Mouse (Mus musculus): Measurements from ENCODE around the gene Cd164l2. TPM values are rescaled to one million over a fixed set of nuclear protein-coding genes. Genes with fewer than 3 reads are reported as not detected.

Gene Cd164l2
- polyA plus RNA-seq, 1 experiment, result 0.22 TPM

DNA sequence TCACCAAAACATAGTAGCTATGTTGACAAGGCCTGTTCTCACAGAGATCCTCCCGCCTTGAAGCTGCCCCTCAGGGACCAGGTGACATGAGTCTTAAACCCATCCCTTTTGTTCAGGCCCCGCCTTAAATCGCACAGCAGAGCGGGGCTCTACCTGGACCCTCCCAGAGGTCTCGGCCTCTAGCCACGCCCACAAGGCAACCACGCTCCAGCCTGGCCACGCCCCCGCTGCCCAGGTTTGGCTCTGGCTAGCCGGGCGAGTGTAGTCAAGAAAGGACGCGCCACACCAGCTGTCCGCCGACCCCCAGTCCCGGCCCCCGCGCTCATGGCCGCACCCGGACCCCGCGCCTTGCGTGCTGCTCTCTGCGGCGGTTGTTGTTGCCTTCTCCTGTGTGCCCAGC lies 8.7 kb downstream of the Cd164l2 start:
- no peaks in the 10 kb centered on the region for H3K36me3 ChIP-seq (ENCODE audit: control insufficient read depth, insufficient read depth)
- no peak overlapping the region for H3ac ChIP-seq (ENCODE audit: control insufficient read depth, insufficient read length)
- peaks cover 39% of the 10 kb centered on the region for H3K27me3 ChIP-seq (ENCODE audit: control insufficient read depth, insufficient read depth, insufficient read length)
- H3K79me2 ChIP-seq (ENCODE audit: control insufficient read depth, insufficient read depth), result no peaks in the 10 kb centered on the region
- no peak overlapping the region for H3K4me2 ChIP-seq (ENCODE audit: low read depth)
- no peak overlapping the region for H3K4me3 ChIP-seq
- TF ChIP-seq MAX (IDR thresholded peaks at IDR 0.05; ENCODE audit: low read depth) (no peak), MYOG (IDR thresholded peaks at IDR 0.05; ENCODE audit: control insufficient read depth in 1 of 3, insufficient read depth in 1 of 3, insufficient read length in 2 of 3, low read depth in 2 of 3) (no peak), E2F4 (IDR thresholded peaks at IDR 0.05; ENCODE audit: insufficient read depth) (no peak), TCF12 (IDR thresholded peaks at IDR 0.05; ENCODE audit: insufficient read depth, poor library complexity, severe bottlenecking) (no peak), USF1 (IDR thresholded peaks at IDR 0.05; ENCODE audit: low read depth) (no peak), POLR2A (IDR thresholded peaks at IDR 0.05; ENCODE audit: insufficient read length, low read depth) (no peak), CEBPB (IDR thresholded peaks at IDR 0.05; ENCODE audit: insufficient read depth, poor library complexity, severe bottlenecking) (no peak)

DNA sequence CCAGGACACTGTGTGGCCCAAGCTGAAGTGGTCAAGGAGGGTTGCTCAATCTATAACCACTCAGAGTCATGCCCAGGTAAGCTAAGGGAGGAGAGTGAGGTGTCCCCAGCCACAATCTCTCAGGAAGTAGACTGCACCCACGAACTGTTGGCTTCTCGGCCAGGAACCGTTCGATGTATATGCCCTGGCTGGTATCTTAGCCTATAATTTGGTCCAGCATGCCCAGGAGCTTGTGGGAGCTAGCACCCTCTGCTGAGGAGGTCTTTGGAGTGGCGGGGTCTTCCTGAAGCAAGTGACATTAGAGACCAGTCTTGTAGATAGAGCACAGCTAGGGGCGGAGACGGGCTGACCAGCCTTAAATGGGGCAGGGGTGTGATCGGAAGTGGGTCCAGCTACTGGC lies 9.8 kb downstream of the Cd164l2 start:
- no peak for TF ChIP-seq REST (IDR thresholded peaks at IDR 0.05; ENCODE audit: insufficient read depth, insufficient read length)
- no peak for TF ChIP-seq E2F4 (IDR thresholded peaks at IDR 0.05; ENCODE audit: insufficient read depth)
- TF ChIP-seq TCF3 (IDR thresholded peaks at IDR 0.05; ENCODE audit: insufficient read length, low read depth), result no peak
- TF ChIP-seq MAX (IDR thresholded peaks at IDR 0.05; ENCODE audit: low read depth), result no peak
- no peak for TF ChIP-seq MYOG (IDR thresholded peaks at IDR 0.05; ENCODE audit: control insufficient read depth in 1 of 3, insufficient read depth in 1 of 3, insufficient read length in 2 of 3, low read depth in 2 of 3)
- TF ChIP-seq POLR2AphosphoS2 (IDR thresholded peaks at IDR 0.05; ENCODE audit: insufficient read length, low read depth), result no peak
- no peak for TF ChIP-seq CEBPB (IDR thresholded peaks at IDR 0.05; ENCODE audit: insufficient read depth, poor library complexity, severe bottlenecking)
- TF ChIP-seq MYOD1 (IDR thresholded peaks at IDR 0.05; ENCODE audit: control insufficient read depth in 1 of 3, insufficient read length in 2 of 3, low read depth in 2 of 3), result no peak
- TF ChIP-seq SRF (IDR thresholded peaks at IDR 0.05; ENCODE audit: control insufficient read depth, insufficient read length, low read depth), result no peak
- no peak for TF ChIP-seq POLR2A (IDR thresholded peaks at IDR 0.05; ENCODE audit: insufficient read length, low read depth)
- TF ChIP-seq USF1 (IDR thresholded peaks at IDR 0.05; ENCODE audit: low read depth), result no peak
- TF ChIP-seq TCF12 (IDR thresholded peaks at IDR 0.05; ENCODE audit: insufficient read depth, poor library complexity, severe bottlenecking), result no peak
- Histone ChIP-seq H3K4me2 (ENCODE audit: low read depth) (no peak overlapping the region), H3K27me3 (ENCODE audit: control insufficient read depth, insufficient read depth, insufficient read length) (peaks cover 39% of the 10 kb centered on the region), H3K4me3 (no peak overlapping the region), H3ac (ENCODE audit: control insufficient read depth, insufficient read length) (no peak overlapping the region), H3K79me2 (ENCODE audit: control insufficient read depth, insufficient read depth) (no peaks in the 10 kb centered on the region), H3K36me3 (ENCODE audit: control insufficient read depth, insufficient read depth) (no peaks in the 10 kb centered on the region)

DNA sequence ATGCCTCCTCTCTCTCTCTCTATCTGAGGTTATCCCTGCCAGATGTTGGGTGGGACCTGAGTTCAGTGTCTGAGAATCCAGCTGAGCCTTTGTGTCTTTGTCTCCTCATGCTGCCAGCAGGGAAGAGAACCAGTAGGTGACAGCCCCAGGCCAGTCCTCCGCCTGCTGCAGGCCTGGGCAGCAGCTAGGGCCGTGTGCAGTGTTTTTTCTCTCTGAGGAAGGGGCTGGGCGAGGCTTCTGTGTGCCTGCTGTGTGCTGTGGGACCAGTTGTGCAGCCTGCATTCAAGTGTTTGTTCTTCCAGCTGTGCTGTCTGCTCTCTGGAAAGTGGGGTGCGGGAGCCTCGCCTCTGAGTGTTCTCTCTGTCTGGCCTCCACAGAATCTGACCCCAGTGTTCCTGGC lies 11.9 kb downstream of the Cd164l2 start:
- H3K79me2 ChIP-seq (ENCODE audit: control insufficient read depth, insufficient read depth), result no peaks in the 10 kb centered on the region
- H3K4me3 ChIP-seq, result no peak overlapping the region
- H3K27me3 ChIP-seq (ENCODE audit: control insufficient read depth, insufficient read depth, insufficient read length), result peaks cover 39% of the 10 kb centered on the region
- no peak for TF ChIP-seq MYOD1 (IDR thresholded peaks at IDR 0.05; ENCODE audit: control insufficient read depth in 1 of 3, insufficient read length in 2 of 3, low read depth in 2 of 3)
- no peak for TF ChIP-seq TCF3 (IDR thresholded peaks at IDR 0.05; ENCODE audit: insufficient read length, low read depth)
- no peak for TF ChIP-seq REST (IDR thresholded peaks at IDR 0.05; ENCODE audit: insufficient read depth, insufficient read length)
- no peak for TF ChIP-seq MYOG (IDR thresholded peaks at IDR 0.05; ENCODE audit: control insufficient read depth in 1 of 3, insufficient read depth in 1 of 3, insufficient read length in 2 of 3, low read depth in 2 of 3)
- TF ChIP-seq CEBPB (IDR thresholded peaks at IDR 0.05; ENCODE audit: insufficient read depth, poor library complexity, severe bottlenecking), result no peak
- no peak for TF ChIP-seq MAX (IDR thresholded peaks at IDR 0.05; ENCODE audit: low read depth)
- no peak for TF ChIP-seq POLR2AphosphoS2 (IDR thresholded peaks at IDR 0.05; ENCODE audit: insufficient read length, low read depth)
- no peak for TF ChIP-seq TCF12 (IDR thresholded peaks at IDR 0.05; ENCODE audit: insufficient read depth, poor library complexity, severe bottlenecking)
- no peak overlapping the region for H3ac ChIP-seq (ENCODE audit: control insufficient read depth, insufficient read length)
- H3K36me3 ChIP-seq (ENCODE audit: control insufficient read depth, insufficient read depth), result no peaks in the 10 kb centered on the region
- no peak overlapping the region for H3K4me2 ChIP-seq (ENCODE audit: low read depth)

DNA sequence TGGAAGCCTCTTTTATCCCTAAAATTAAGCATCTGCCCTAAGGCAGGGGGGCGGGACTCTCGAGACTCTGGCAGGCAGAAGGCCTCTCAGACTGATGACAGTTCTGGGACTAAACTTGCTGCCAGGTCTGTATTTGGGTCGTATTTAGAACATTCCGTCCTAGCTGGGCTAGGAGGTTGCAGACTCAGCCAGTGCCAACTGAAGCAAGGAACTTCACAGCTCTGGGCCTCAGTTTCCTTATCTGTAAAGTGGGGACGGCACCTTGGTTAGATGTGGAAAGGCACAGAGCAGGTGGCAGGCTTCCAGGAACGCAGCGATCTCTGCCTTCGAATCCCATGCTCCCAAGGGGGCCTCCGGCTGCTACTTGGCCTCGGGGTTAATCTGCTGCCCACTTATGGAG lies 14.1 kb downstream of the Cd164l2 start:
- H3K27me3 ChIP-seq (ENCODE audit: control insufficient read depth, insufficient read depth, insufficient read length), result peaks cover 24% of the 10 kb centered on the region
- no peaks in the 10 kb centered on the region for H3K79me2 ChIP-seq (ENCODE audit: control insufficient read depth, insufficient read depth)
- H3K4me2 ChIP-seq (ENCODE audit: low read depth), result no peak overlapping the region
- H3ac ChIP-seq (ENCODE audit: control insufficient read depth, insufficient read length), result no peak overlapping the region
- no peaks in the 10 kb centered on the region for H3K36me3 ChIP-seq (ENCODE audit: control insufficient read depth, insufficient read depth)
- no peak overlapping the region for H3K4me3 ChIP-seq
- TF ChIP-seq MAX (IDR thresholded peaks at IDR 0.05; ENCODE audit: low read depth) (no peak), CEBPB (IDR thresholded peaks at IDR 0.05; ENCODE audit: insufficient read depth, poor library complexity, severe bottlenecking) (no peak), POLR2A (IDR thresholded peaks at IDR 0.05; ENCODE audit: insufficient read length, low read depth) (no peak), MYOG (IDR thresholded peaks at IDR 0.05; ENCODE audit: control insufficient read depth in 1 of 3, insufficient read depth in 1 of 3, insufficient read length in 2 of 3, low read depth in 2 of 3) (no peak), TCF3 (IDR thresholded peaks at IDR 0.05; ENCODE audit: insufficient read length, low read depth) (no peak), MYOD1 (IDR thresholded peaks at IDR 0.05; ENCODE audit: control insufficient read depth in 1 of 3, insufficient read length in 2 of 3, low read depth in 2 of 3) (no peak)

- Histone ChIP-seq H3K4me2 (ENCODE audit: low read depth) (no peak overlapping the region), H3K27me3 (ENCODE audit: control insufficient read depth, insufficient read depth, insufficient read length) (peaks cover 8% of the 10 kb centered on the region), H3K79me2 (ENCODE audit: control insufficient read depth, insufficient read depth) (no peaks in the 10 kb centered on the region), H3ac (ENCODE audit: control insufficient read depth, insufficient read length) (no peak overlapping the region), H3K4me3 (no peak overlapping the region), H3K36me3 (ENCODE audit: control insufficient read depth, insufficient read depth) (no peaks in the 10 kb centered on the region)
- no peak for TF ChIP-seq POLR2A (IDR thresholded peaks at IDR 0.05; ENCODE audit: insufficient read length, low read depth)
- no peak for TF ChIP-seq TCF3 (IDR thresholded peaks at IDR 0.05; ENCODE audit: insufficient read length, low read depth)
- TF ChIP-seq USF1 (IDR thresholded peaks at IDR 0.05; ENCODE audit: low read depth), result no peak
- TF ChIP-seq POLR2AphosphoS2 (IDR thresholded peaks at IDR 0.05; ENCODE audit: insufficient read length, low read depth), result no peak
- no peak for TF ChIP-seq REST (IDR thresholded peaks at IDR 0.05; ENCODE audit: insufficient read depth, insufficient read length)
- no peak for TF ChIP-seq MAX (IDR thresholded peaks at IDR 0.05; ENCODE audit: low read depth)
- TF ChIP-seq E2F4 (IDR thresholded peaks at IDR 0.05; ENCODE audit: insufficient read depth), result no peak
- TF ChIP-seq CEBPB (IDR thresholded peaks at IDR 0.05; ENCODE audit: insufficient read depth, poor library complexity, severe bottlenecking), result no peak
- TF ChIP-seq MYOG (IDR thresholded peaks at IDR 0.05; ENCODE audit: control insufficient read depth in 1 of 3, insufficient read depth in 1 of 3, insufficient read length in 2 of 3, low read depth in 2 of 3), result no peak
- no peak for TF ChIP-seq TCF12 (IDR thresholded peaks at IDR 0.05; ENCODE audit: insufficient read depth, poor library complexity, severe bottlenecking)
- no peak for TF ChIP-seq MYOD1 (IDR thresholded peaks at IDR 0.05; ENCODE audit: control insufficient read depth in 1 of 3, insufficient read length in 2 of 3, low read depth in 2 of 3)
- TF ChIP-seq SRF (IDR thresholded peaks at IDR 0.05; ENCODE audit: control insufficient read depth, insufficient read length, low read depth), result no peak
Measured at GRCm38 (mm10) chr4:133227636-133228035, 15.7 kb downstream of the Cd164l2 start.

Measured in myocyte (in vitro differentiated cells).